Mouse (Mus musculus): ENCODE data around the gene Ccdc189. TPM values are rescaled to one million over a fixed set of nuclear protein-coding genes. Genes with fewer than 3 reads are reported as not detected.
A peak's percentile ranks its signal among the peaks of the same experiment; 100 is the strongest.

Ccdc189 gene
- total RNA-seq, 1 experiment, result 3.8 TPM

GRCm38 (mm10) chr7:127592575-127592974 lies 4.2 kb upstream of the Ccdc189 start:
- Histone ChIP-seq H3K27ac (ENCODE audit: insufficient read depth, low read depth, low read length, poor library complexity, severe bottlenecking) (no peak overlapping the region), H3K4me1 (ENCODE audit: control insufficient read depth in 2 of 2, insufficient read depth in 2 of 2, low read length in 2 of 2, poor library complexity in 1 of 2) (peaks cover 0 to 2% of the 10 kb centered on the region in 2 experiments; a peak in 1 of 4 replicates), H3K9ac (ENCODE audit: insufficient read depth, low read depth, low read length, poor library complexity, severe bottlenecking) (no peak overlapping the region), H3K36me3 (ENCODE audit: control insufficient read depth, insufficient read depth, low read length, poor library complexity, severe bottlenecking) (peaks cover 68% of the 10 kb centered on the region), H3K9me3 (ENCODE audit: control insufficient read depth, insufficient read depth, low read depth, low read length) (no peaks in the 10 kb centered on the region), H3K4me3 (ENCODE audit: insufficient read depth in 1 of 2, low read depth in 1 of 2, low read length in 2 of 2, poor library complexity in 1 of 2, severe bottlenecking in 1 of 2) (no peak overlapping the region)
- in situ Hi-C loops (cut with MboI; ENCODE audit: low sequenced_read_pairs in 2 of 2, unreplicated experiment in 2 of 2), result no loop called here
- TF ChIP-seq MAFK (IDR thresholded peaks at IDR 0.05; ENCODE audit: insufficient read depth, low read depth, low read length), result no peak
- no peak for DNase-seq (ENCODE audit: low read depth, low spot score)

- no peaks in the 10 kb centered on the region for H3K9me3 ChIP-seq (ENCODE audit: control insufficient read depth, insufficient read depth, low read depth, low read length)
- H3K9ac ChIP-seq (ENCODE audit: insufficient read depth, low read depth, low read length, poor library complexity, severe bottlenecking), result no peak overlapping the region
- TF ChIP-seq ZC3H11A (IDR thresholded peaks at IDR 0.05; ENCODE audit: borderline replicate concordance, low read depth, low read length) (no peak), HCFC1 (IDR thresholded peaks at IDR 0.05; ENCODE audit: borderline replicate concordance, insufficient read depth, low read length) (no peak), ZNF384 (IDR thresholded peaks at IDR 0.05; ENCODE audit: low read depth, low read length) (no peak), CHD2 (IDR thresholded peaks at IDR 0.05; ENCODE audit: low read depth, low read length) (no peak), MAFK (IDR thresholded peaks at IDR 0.05; ENCODE audit: insufficient read depth, low read depth, low read length) (no peak)
- H3K27ac ChIP-seq (ENCODE audit: insufficient read depth, low read depth, low read length, poor library complexity, severe bottlenecking), result no peak overlapping the region
- H3K4me1 ChIP-seq (ENCODE audit: control insufficient read depth in 2 of 2, insufficient read depth in 2 of 2, low read length in 2 of 2, poor library complexity in 1 of 2), result peaks cover 0 to 2% of the 10 kb centered on the region in 2 experiments; a peak in 1 of 4 replicates
- DNase-seq (ENCODE audit: low read depth, low spot score), result no peak
- H3K36me3 ChIP-seq (ENCODE audit: control insufficient read depth, insufficient read depth, low read length, poor library complexity, severe bottlenecking), result peaks cover 53% of the 10 kb centered on the region
- in situ Hi-C loops (cut with MboI; ENCODE audit: low sequenced_read_pairs in 2 of 2, unreplicated experiment in 2 of 2), result no loop called here
- H3K4me3 ChIP-seq (ENCODE audit: insufficient read depth in 1 of 2, low read depth in 1 of 2, low read length in 2 of 2, poor library complexity in 1 of 2, severe bottlenecking in 1 of 2), result no peak overlapping the region
Measured at GRCm38 (mm10) chr7:127591108-127591507, 2.7 kb upstream of the Ccdc189 start.

GRCm38 (mm10) chr7:127589637-127590036 lies 1.2 kb upstream of the Ccdc189 start:
- no peak for DNase-seq (ENCODE audit: low read depth, low spot score)
- H3K9ac ChIP-seq (ENCODE audit: insufficient read depth, low read depth, low read length, poor library complexity, severe bottlenecking), result peak overlapping the region; percentile 91
- H3K36me3 ChIP-seq (ENCODE audit: control insufficient read depth, insufficient read depth, low read length, poor library complexity, severe bottlenecking), result peaks cover 43% of the 10 kb centered on the region
- peak overlapping the region; percentile 77 to 93 for H3K4me3 ChIP-seq (ENCODE audit: insufficient read depth in 1 of 2, low read depth in 1 of 2, low read length in 2 of 2, poor library complexity in 1 of 2, severe bottlenecking in 1 of 2)
- H3K4me1 ChIP-seq (ENCODE audit: control insufficient read depth in 2 of 2, insufficient read depth in 2 of 2, low read length in 2 of 2, poor library complexity in 1 of 2), result peaks cover 0 to 3% of the 10 kb centered on the region in 2 experiments; a peak in 1 of 4 replicates
- H3K9me3 ChIP-seq (ENCODE audit: control insufficient read depth, insufficient read depth, low read depth, low read length), result no peaks in the 10 kb centered on the region
- no peak overlapping the region for H3K27ac ChIP-seq (ENCODE audit: insufficient read depth, low read depth, low read length, poor library complexity, severe bottlenecking)
- no peak for TF ChIP-seq HCFC1 (IDR thresholded peaks at IDR 0.05; ENCODE audit: borderline replicate concordance, insufficient read depth, low read length)
- in situ Hi-C loops (cut with MboI; ENCODE audit: low sequenced_read_pairs in 2 of 2, unreplicated experiment in 2 of 2), result no loop called here

GRCm38 (mm10) chr7:127588901-127589300 lies 506 bp upstream of the Ccdc189 start:
- H3K9ac ChIP-seq (ENCODE audit: insufficient read depth, low read depth, low read length, poor library complexity, severe bottlenecking), result peak overlapping the region; percentile 91
- H3K27ac ChIP-seq (ENCODE audit: insufficient read depth, low read depth, low read length, poor library complexity, severe bottlenecking), result peak overlapping the region; percentile 14; the same call in 1 of the 2 replicates
- peaks cover 37% of the 10 kb centered on the region for H3K36me3 ChIP-seq (ENCODE audit: control insufficient read depth, insufficient read depth, low read length, poor library complexity, severe bottlenecking)
- H3K4me1 ChIP-seq (ENCODE audit: control insufficient read depth in 2 of 2, insufficient read depth in 2 of 2, low read length in 2 of 2, poor library complexity in 1 of 2), result peaks cover 0 to 3% of the 10 kb centered on the region in 2 experiments; a peak in 1 of 4 replicates
- TF ChIP-seq ZC3H11A (IDR thresholded peaks at IDR 0.05; ENCODE audit: borderline replicate concordance, low read depth, low read length), result no peak
- TF ChIP-seq ZNF384 (IDR thresholded peaks at IDR 0.05; ENCODE audit: low read depth, low read length), result no peak
- TF ChIP-seq HCFC1 (IDR thresholded peaks at IDR 0.05; ENCODE audit: borderline replicate concordance, insufficient read depth, low read length), result no peak; the same call in 1 of the 2 replicates
- no peak for TF ChIP-seq CHD2 (IDR thresholded peaks at IDR 0.05; ENCODE audit: low read depth, low read length)
- TF ChIP-seq MAFK (IDR thresholded peaks at IDR 0.05; ENCODE audit: insufficient read depth, low read depth, low read length), result no peak
- peak overlapping the region; percentile 77 to 93 for H3K4me3 ChIP-seq (ENCODE audit: insufficient read depth in 1 of 2, low read depth in 1 of 2, low read length in 2 of 2, poor library complexity in 1 of 2, severe bottlenecking in 1 of 2)
- no peak for DNase-seq (ENCODE audit: low read depth, low spot score)
- H3K9me3 ChIP-seq (ENCODE audit: control insufficient read depth, insufficient read depth, low read depth, low read length), result no peaks in the 10 kb centered on the region
- in situ Hi-C loops (cut with MboI; ENCODE audit: low sequenced_read_pairs in 2 of 2, unreplicated experiment in 2 of 2), result no loop called here

- Histone ChIP-seq H3K4me1 (ENCODE audit: control insufficient read depth in 2 of 2, insufficient read depth in 2 of 2, low read length in 2 of 2, poor library complexity in 1 of 2) (peaks cover 0 to 3% of the 10 kb centered on the region in 2 experiments; a peak in 1 of 4 replicates), H3K36me3 (ENCODE audit: control insufficient read depth, insufficient read depth, low read length, poor library complexity, severe bottlenecking) (peaks cover 39% of the 10 kb centered on the region), H3K27ac (ENCODE audit: insufficient read depth, low read depth, low read length, poor library complexity, severe bottlenecking) (no peak overlapping the region), H3K9me3 (ENCODE audit: control insufficient read depth, insufficient read depth, low read depth, low read length) (no peaks in the 10 kb centered on the region), H3K9ac (ENCODE audit: insufficient read depth, low read depth, low read length, poor library complexity, severe bottlenecking) (no peak overlapping the region), H3K4me3 (ENCODE audit: insufficient read depth in 1 of 2, low read depth in 1 of 2, low read length in 2 of 2, poor library complexity in 1 of 2, severe bottlenecking in 1 of 2) (peak overlapping the region in 1 of 2 experiments; percentile 59; a peak in 1 of 4 replicates)
- in situ Hi-C loops (cut with MboI; ENCODE audit: low sequenced_read_pairs in 2 of 2, unreplicated experiment in 2 of 2), result no loop called here
- TF ChIP-seq ZNF384 (IDR thresholded peaks at IDR 0.05; ENCODE audit: low read depth, low read length) (no peak), HCFC1 (IDR thresholded peaks at IDR 0.05; ENCODE audit: borderline replicate concordance, insufficient read depth, low read length) (no peak), ZC3H11A (IDR thresholded peaks at IDR 0.05; ENCODE audit: borderline replicate concordance, low read depth, low read length) (no peak), CHD2 (IDR thresholded peaks at IDR 0.05; ENCODE audit: low read depth, low read length) (no peak), MAFK (IDR thresholded peaks at IDR 0.05; ENCODE audit: insufficient read depth, low read depth, low read length) (no peak)
- DNase-seq (ENCODE audit: low read depth, low spot score), result no peak
Measured at GRCm38 (mm10) chr7:127587196-127587595, 1.2 kb downstream of the Ccdc189 start.

Measured in ES-E14 (cell line).